Mouse (Mus musculus) liver, embryonic 15.5 days (tissue): ENCODE measurements around the gene Clcn6. TPM values are rescaled to one million over a fixed set of nuclear protein-coding genes. Genes with fewer than 3 reads are reported as not detected.
"Not testable (repeated sequence)": the region's sequence is repeated elsewhere in the genome, so short reads cannot be mapped to it uniquely, and the experiment has no call there.

Experiments used
- ATAC-seq: fragments of 200-750 bp; cut with Nextera tagmentation; 2 replicates; pipeline ENCODE4 v1.8.0; 2017; ENCODE audit warnings: moderate number of reproducible peaks, mild to moderate bottlenecking, moderate library complexity; ENCODE audit not compliant: insufficient read depth
- H3K27ac ChIP-seq: fragments of 300-500 bp; sonication (generic); replicated peaks from 2 replicates; pipeline ENCODE4 v1.5.1; 2015; ENCODE audit warnings: mild to moderate bottlenecking, inconsistent platforms
- H3K27me3 ChIP-seq: fragments of 300-500 bp; sonication (generic); 2 replicates; pipeline ENCODE4 v1.6.1; 2015; ENCODE audit warnings: mild to moderate bottlenecking, inconsistent platforms
- H3K36me3 ChIP-seq: fragments of 300-500 bp; sonication (generic); replicated peaks from 2 replicates; pipeline ENCODE4 v1.6.1; 2015; ENCODE audit warnings: moderate library complexity, mild to moderate bottlenecking, inconsistent platforms
- H3K4me1 ChIP-seq: fragments of 300-500 bp; sonication (generic); replicated peaks from 2 replicates; pipeline ENCODE4 v1.6.1; 2015; ENCODE audit warnings: inconsistent platforms
- H3K4me2 ChIP-seq: fragments of 300-500 bp; sonication (generic); 2 replicates; pipeline ENCODE4 v1.6.1; 2015; ENCODE audit warnings: moderate library complexity, mild to moderate bottlenecking, inconsistent platforms
- H3K4me3 ChIP-seq: fragments of 300-500 bp; sonication (generic); replicated peaks from 2 replicates; pipeline ENCODE4 v1.5.1; 2015; ENCODE audit warnings: mild to moderate bottlenecking, inconsistent platforms
- H3K9ac ChIP-seq: fragments of 300-500 bp; sonication (generic); 2 replicates; pipeline ENCODE4 v1.6.1; 2015; ENCODE audit warnings: moderate library complexity, mild to moderate bottlenecking, inconsistent platforms
- H3K9me3 ChIP-seq: fragments of 300-500 bp; sonication (generic); replicated peaks from 2 replicates; pipeline ENCODE4 v1.6.1; 2016; ENCODE audit warnings: inconsistent platforms
- WGBS: fragments of 180-500 bp; shearing (Covaris S2); methylation state at CpG from one replicate; pipeline ENCODE4 v1.1.7; 2015; ENCODE audit warnings: mixed read lengths; ENCODE audit not compliant: insufficient replicate concordance; 5-methylcytosine and 5-hydroxymethylcytosine counted together
- polyA plus RNA-seq: library from polyadenylated mRNA; unstranded; fragments of >200 nt; fragmentation: Nextera tagmentation; extraction: Ambion mirVana; gene quantifications from 2 replicates; pipeline ENCODE4 v1.2.1, GENCODE M21; 2015

The Clcn6 gene
- polyA plus RNA-seq, 1 experiment from 2014 or later, result 1.6 TPM

DNA sequence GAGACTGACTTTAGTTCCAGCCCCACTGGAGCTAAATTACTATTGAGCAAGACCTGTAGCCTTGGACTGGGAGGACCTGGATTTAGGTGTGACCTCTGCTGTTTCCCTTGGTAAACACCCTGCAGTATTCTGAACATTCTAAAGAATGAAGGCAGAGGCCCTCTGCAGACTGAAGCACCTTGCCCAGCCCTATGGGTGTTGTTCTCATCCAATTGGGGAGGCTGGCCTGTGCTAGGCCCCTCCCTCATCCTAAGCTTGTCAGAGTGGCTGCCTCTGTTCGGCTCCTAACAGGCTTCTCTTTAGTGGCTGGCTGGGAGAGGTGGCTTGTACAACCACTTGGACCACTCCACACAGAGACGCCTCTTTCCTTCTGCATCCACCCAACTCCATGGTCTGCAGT is 14.4 kb upstream of the Clcn6 start:
- no peak overlapping the region for H3K4me2 ChIP-seq
- H3K4me3 ChIP-seq, result no peak overlapping the region
- no peak overlapping the region for H3K9ac ChIP-seq
- WGBS, result 79% methylated on average over 2 of the region's 2 CpGs
- no peaks in the 10 kb centered on the region for H3K27me3 ChIP-seq
- H3K27ac ChIP-seq, result no peak overlapping the region
- peaks cover 19% of the 10 kb centered on the region for H3K4me1 ChIP-seq
- no peaks in the 10 kb centered on the region for H3K9me3 ChIP-seq
- no peak for ATAC-seq
- H3K36me3 ChIP-seq, result peaks cover 100% of the 10 kb centered on the region

DNA sequence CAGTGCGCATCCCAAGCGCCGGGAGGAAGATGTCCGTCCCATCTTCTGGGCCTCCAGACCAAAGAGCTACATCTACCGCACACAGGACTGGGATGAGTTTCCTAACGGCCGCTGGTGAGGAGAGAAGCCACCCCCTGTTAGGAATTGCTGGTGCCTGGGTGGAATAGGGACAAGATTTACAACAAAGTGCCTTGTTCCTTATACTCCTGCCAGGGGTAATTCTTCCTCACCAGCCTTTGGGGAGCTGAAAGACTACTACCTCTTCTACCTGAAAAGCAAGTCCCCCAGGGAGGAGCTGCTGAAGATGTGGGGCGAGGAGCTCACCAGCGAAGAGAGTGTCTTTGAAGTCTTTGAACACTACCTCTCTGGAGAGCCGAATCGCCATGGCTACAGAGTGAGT is 13.3 kb upstream of the Clcn6 start:
- no peaks in the 10 kb centered on the region for H3K9me3 ChIP-seq
- H3K4me1 ChIP-seq, result peaks cover 30% of the 10 kb centered on the region
- H3K27me3 ChIP-seq, result no peaks in the 10 kb centered on the region
- no peak for ATAC-seq
- H3K4me3 ChIP-seq, result no peak overlapping the region
- no peak overlapping the region for H3K4me2 ChIP-seq
- 90% methylated on average over 11 of the region's 11 CpGs for WGBS
- H3K27ac ChIP-seq, result no peak overlapping the region
- H3K36me3 ChIP-seq, result peaks cover 95% of the 10 kb centered on the region
- H3K9ac ChIP-seq, result no peak overlapping the region

DNA sequence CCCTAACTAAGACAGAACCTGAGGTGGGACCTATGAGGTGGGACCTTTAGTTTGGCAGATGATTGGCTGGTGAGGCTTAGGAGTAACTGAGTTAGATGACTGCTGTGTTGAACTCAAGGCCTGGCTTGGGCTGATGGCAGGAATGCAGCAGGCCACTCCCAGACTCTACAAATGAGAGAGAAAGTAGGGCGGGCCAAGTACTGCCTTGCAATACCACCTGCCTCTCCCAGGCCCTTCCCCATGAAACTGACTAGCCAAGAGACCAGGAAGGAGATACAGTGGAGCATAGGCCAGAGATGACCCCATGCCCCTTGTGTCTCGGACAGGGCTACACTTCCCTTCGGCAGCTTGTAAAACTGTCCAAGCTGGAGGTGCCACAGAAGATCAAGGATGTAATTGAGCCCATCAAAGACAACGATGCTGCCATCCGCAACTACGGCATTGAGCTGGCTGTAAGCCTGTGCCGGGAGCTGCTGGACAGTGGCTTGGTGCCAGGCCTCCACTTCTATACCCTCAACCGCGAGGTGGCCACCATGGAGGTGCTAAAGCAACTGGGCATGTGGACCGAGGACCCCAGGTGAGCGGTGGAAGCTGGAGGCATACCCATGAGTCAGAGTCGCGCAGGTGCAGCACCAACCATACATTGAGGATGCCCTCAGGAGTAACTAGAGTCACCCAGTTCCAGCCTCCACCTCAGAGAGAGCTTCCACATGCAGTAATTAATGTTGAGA is 12.6 kb upstream of the Clcn6 start:
- H3K9me3 ChIP-seq, result no peaks in the 10 kb centered on the region
- no peak for ATAC-seq
- no peak overlapping the region for H3K27ac ChIP-seq
- H3K4me1 ChIP-seq, result peaks cover 37% of the 10 kb centered on the region
- H3K36me3 ChIP-seq, result peaks cover 88% of the 10 kb centered on the region
- H3K9ac ChIP-seq, result no peak overlapping the region
- no peak overlapping the region for H3K4me3 ChIP-seq
- H3K4me2 ChIP-seq, result no peak overlapping the region
- H3K27me3 ChIP-seq, result no peaks in the 10 kb centered on the region
- 87% methylated on average over 13 of the region's 13 CpGs for WGBS

DNA sequence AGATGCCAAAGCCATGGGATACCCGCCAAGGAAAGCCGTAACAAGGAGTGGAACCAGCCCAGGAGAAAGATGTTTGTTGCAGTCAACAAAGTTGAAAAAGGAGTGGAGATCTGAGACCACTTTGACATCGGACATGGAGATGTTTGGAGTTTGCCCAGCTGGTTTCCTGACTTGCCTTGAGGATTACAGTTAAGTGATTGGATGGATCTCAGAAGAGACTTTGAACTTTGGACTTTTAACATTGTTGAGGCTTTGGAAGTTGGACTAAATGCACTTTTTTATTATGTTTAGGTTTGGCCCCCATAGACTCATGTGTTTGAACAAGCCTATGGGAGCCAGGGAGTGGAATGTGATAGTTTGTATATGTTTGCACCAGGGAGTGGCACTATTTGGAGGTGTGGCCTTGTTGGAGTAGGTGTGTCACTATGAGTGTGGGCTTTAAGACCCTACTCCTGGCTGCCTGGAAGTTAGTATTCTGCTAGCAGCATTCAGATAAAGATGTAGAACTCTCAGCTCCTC is 11.8 kb upstream of the Clcn6 start:
- peaks cover 45% of the 10 kb centered on the region for H3K4me1 ChIP-seq
- WGBS, result 85% methylated on average over 3 of the region's 3 CpGs
- not testable (repeated sequence) for H3K27ac ChIP-seq, H3K4me3 ChIP-seq, H3K27me3 ChIP-seq, H3K9me3 ChIP-seq, H3K4me2 ChIP-seq, H3K9ac ChIP-seq, ATAC-seq
- peaks cover 84% of the 10 kb centered on the region for H3K36me3 ChIP-seq

DNA sequence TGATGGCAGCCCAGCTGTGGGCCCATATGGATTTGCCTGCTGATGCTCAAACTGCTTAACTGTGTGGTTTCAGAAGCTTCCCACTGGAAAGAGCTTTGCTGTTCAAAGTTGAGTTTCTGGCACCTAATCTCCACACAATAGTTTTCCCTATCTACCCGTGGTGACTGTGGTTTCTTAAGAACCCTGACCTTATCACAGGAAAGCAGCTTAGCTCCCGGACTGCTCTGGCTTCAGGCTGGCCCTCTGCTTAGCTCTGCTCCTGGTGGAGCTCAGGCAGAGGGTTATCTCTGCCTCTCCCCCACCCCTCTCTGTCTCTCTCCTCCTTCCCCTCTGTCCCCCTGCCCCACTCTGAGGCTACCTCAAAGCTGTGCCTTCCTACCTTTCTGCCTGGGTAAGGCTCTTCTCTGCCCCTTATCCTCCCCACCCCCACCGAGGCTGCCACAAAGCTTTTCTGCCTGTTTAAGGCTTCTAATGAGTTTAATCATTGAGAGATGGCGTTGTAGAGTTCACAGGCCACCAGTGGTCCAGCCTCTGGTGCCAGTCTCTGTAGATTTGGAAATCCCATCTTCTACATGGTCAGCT is 7.9 kb upstream of the Clcn6 start:
- Histone ChIP-seq H3K4me2 (peak overlapping the region; percentile 56), H3K4me3 (no peak overlapping the region), H3K36me3 (peaks cover 75% of the 10 kb centered on the region), H3K27ac (peak overlapping the region; percentile 88), H3K9me3 (no peaks in the 10 kb centered on the region), H3K4me1 (peaks cover 81% of the 10 kb centered on the region), H3K27me3 (no peaks in the 10 kb centered on the region), H3K9ac (peak overlapping the region; percentile 7)
- 14% methylated on average over 4 of the region's 4 CpGs for WGBS
- peak; percentile 89 for ATAC-seq

DNA sequence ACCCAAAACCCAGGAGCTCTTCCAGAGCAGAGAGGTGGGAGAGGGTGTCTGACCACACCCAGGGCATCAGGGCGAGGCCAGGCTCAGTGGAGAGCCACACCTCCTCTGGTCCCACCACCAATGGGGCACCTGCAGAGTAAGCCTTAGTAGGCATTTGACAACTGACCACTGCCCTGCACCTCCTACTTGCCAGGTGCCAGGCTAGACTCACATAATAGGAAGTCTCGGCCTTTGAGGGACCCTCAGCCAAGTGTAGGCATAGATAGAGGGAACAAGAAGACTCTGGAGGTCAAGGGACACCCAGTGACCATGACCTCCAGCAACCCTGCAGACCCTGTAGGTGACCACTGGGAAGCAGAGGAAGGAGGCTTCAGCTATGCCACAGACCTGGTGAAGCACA is 5.5 kb upstream of the Clcn6 start:
- Histone ChIP-seq H3K27ac (peak overlapping the region; percentile 88; the same call in 1 of the 2 replicates), H3K9me3 (no peaks in the 10 kb centered on the region), H3K4me3 (no peak overlapping the region), H3K36me3 (peaks cover 51% of the 10 kb centered on the region), H3K27me3 (no peaks in the 10 kb centered on the region), H3K4me1 (peaks cover 97% of the 10 kb centered on the region), H3K4me2 (peak overlapping the region; percentile 46), H3K9ac (peak overlapping the region; percentile 11; the same call in 1 of the 2 replicates)
- no peak for ATAC-seq
- 53% methylated on average over 2 of the region's 2 CpGs for WGBS

DNA sequence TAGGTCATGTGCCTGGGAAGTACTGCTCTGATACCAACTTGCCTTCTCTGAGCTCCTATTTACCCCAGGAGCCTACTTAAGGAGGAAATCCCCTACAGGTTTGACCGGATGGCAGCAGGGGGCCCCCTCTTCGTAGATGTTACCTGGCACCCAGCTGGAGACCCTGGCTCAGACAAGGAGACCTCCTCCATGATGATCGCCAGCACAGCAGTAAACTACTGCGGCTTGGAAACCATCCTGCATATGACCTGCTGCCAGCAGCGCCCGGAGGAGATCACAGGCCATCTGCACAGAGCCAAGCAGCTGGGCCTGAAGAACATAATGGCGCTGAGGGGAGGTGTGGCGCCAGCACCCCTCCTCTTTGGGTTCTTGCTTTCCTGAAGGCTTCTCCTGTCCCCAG is 4.7 kb upstream of the Clcn6 start:
- H3K4me2 ChIP-seq, result peak overlapping the region; percentile 88; the same call in 1 of the 2 replicates
- not testable (repeated sequence) for H3K9me3 ChIP-seq, ATAC-seq, H3K4me3 ChIP-seq, H3K9ac ChIP-seq, H3K27ac ChIP-seq, H3K27me3 ChIP-seq
- H3K4me1 ChIP-seq, result peaks cover 91% of the 10 kb centered on the region
- 79% methylated on average over 7 of the region's 8 CpGs for WGBS
- peaks cover 43% of the 10 kb centered on the region for H3K36me3 ChIP-seq

DNA sequence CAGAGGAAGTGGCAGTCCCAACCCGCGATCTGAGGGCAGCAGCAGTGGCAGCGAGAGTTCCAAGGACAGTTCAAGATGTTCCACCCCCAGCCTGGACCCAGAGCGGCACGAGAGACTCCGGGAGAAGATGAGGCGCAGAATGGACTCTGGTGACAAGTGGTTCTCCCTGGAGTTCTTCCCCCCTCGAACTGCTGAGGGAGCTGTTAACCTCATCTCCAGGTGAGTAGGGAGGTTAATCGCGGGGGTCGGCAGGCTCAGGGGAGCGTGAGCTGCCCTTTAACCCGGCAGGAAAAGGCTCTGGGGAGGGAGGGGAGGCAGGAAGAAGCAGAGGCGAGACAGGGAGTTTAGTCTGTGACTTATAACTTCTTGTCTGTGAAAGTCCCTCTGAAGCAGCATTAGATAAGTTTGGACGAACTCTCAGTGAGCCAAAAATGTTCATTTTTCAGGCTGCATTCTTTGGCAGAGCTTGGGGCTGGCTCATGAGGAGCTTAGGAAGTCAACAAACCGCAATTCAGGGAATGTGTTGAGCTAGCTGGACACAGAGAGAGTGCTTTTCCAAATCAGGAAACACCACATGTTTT is 3.1 kb upstream of the Clcn6 start:
- peaks cover 34% of the 10 kb centered on the region for H3K36me3 ChIP-seq
- no peak for ATAC-seq
- peaks cover 87% of the 10 kb centered on the region for H3K4me1 ChIP-seq
- peak overlapping the region; percentile 85 for H3K4me3 ChIP-seq
- H3K9me3 ChIP-seq, result no peaks in the 10 kb centered on the region
- H3K4me2 ChIP-seq, result peak overlapping the region; percentile 88
- H3K9ac ChIP-seq, result peak overlapping the region; percentile 82
- H3K27ac ChIP-seq, result peak overlapping the region; percentile 96
- H3K27me3 ChIP-seq, result no peaks in the 10 kb centered on the region
- WGBS, result 12% methylated on average over 16 of the region's 16 CpGs

DNA sequence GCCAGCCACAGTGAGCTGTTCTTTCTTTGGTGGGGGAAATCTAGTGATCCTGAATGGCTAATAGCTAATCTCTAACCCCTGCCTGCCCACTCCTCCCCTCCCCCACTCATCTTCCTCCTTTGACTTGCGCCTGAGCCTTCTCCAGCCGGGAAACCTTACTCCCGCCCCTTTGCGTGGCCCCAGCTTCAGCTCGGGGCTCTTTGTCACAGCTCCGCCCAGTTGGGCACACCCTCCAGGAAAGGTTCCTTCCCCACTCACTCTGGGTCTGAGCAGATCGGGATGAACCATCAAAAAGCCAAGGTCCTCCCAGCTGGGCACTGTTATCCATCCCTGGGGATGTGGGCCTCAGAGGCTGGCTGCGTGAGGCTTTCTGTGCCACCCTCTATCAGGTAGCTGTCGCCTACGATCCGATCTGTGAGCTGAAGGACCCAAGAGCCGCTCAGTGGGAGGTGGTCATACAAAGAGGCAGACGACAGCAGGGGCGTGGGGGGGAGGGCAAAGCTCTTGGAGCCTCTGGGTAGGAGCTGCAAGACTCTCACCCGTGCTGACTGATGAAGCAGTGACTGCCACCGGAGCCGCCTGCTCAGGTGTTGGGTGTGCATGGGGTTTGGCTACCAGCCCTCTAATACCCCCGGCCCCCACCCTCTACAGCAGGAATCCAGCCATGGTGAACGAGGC is 2.5 kb upstream of the Clcn6 start:
- Histone ChIP-seq H3K27ac (peak overlapping the region; percentile 96), H3K36me3 (peaks cover 34% of the 10 kb centered on the region), H3K4me3 (peak overlapping the region; percentile 85), H3K9ac (peak overlapping the region; percentile 82), H3K9me3 (no peaks in the 10 kb centered on the region), H3K27me3 (no peaks in the 10 kb centered on the region), H3K4me1 (peaks cover 81% of the 10 kb centered on the region), H3K4me2 (peak overlapping the region; percentile 88)
- peak; percentile 29 for ATAC-seq
- WGBS, result 2% methylated on average over 19 of the region's 19 CpGs

DNA sequence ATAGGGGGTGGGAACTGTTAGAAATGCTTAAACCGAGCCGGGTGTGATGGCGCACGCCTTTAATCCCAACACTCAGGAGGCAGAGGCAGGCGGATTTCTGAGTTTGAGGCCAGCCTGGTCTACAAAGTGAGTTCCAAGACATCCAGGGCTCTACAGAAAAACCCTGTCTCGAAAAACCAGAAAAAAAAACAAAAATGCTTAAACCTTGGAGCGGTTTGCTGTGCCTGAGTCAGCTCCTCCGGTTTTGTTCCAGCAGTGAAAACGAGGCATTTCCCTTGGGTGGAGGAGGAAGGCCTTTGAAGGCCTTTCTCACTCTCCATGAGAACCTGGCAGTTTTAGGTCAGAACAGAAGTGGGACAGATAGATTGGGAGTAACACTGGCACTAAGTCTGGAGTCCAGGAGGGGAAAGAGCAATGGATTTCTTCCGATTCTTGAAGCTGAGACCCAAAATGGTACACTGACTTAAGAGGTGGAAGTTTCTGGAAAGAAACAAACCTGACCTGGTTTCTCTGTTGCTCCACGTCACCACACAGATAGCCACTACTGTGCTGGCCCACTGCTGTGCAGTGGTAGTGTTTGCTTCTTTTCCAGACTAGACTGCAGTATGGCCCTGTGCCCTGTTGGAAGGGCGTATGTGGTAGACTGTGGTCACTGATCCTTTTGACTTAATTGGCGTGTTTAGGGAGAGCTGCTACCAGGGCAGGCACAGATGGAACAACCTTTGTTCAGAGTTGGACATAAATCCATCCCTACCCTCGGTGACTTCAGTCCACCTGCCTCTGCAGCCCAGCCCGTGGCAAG is 1.6 kb upstream of the Clcn6 start:
- ATAC-seq, result no peak
- peak overlapping the region; percentile 82 for H3K9ac ChIP-seq
- H3K4me1 ChIP-seq, result peaks cover 72% of the 10 kb centered on the region
- peak overlapping the region; percentile 88 for H3K4me2 ChIP-seq
- H3K4me3 ChIP-seq, result peak overlapping the region; percentile 85
- peak overlapping the region; percentile 96 for H3K27ac ChIP-seq
- H3K27me3 ChIP-seq, result no peaks in the 10 kb centered on the region
- peaks cover 30% of the 10 kb centered on the region for H3K36me3 ChIP-seq
- H3K9me3 ChIP-seq, result no peaks in the 10 kb centered on the region
- 59% methylated on average over 15 of the region's 15 CpGs for WGBS
